Mouse (Mus musculus) cerebral cortex, adult 2 months (tissue): Measurements from ENCODE around the gene Pdk2.

Experiments
- WGBS: fragments of 180-500 bp; shearing (Covaris S2); methylation state at CpG from one replicate; pipeline ENCODE4 v1.1.7; 2018; 5-methylcytosine and 5-hydroxymethylcytosine counted together

Pdk2 gene

GRCm38 (mm10) chr11:95041139-95041609, at the start of gene Pdk2:
Gene Pdk2, minus strand, starts transcription at chr11:95041354.
- 0% methylated on average over 41 of the region's 41 CpGs for WGBS

- WGBS = 72% methylated on average over 16 of the region's 16 CpGs
Measured at GRCm38 (mm10) chr11:95088857-95089779, 48.0 kb upstream of the Pdk2 start.

GRCm38 (mm10) chr11:95088286-95088685, 47.1 kb upstream of the Pdk2 start:
- WGBS = 77% methylated on average over 7 of the region's 7 CpGs

GRCm38 (mm10) chr11:95087301-95088228, 46.4 kb upstream of the Pdk2 start:
- 72% methylated on average over 17 of the region's 17 CpGs for WGBS

GRCm38 (mm10) chr11:95086229-95086628, 45.1 kb upstream of the Pdk2 start:
- WGBS = 69% methylated on average over 5 of the region's 5 CpGs

- WGBS = 32% methylated on average over 5 of the region's 5 CpGs
Measured at GRCm38 (mm10) chr11:95085710-95086109, 44.6 kb upstream of the Pdk2 start.

- 57% methylated on average over 5 of the region's 5 CpGs for WGBS
Measured at GRCm38 (mm10) chr11:95084811-95085382, 43.7 kb upstream of the Pdk2 start.

- 57% methylated on average over 4 of the region's 4 CpGs for WGBS
Measured at GRCm38 (mm10) chr11:95084175-95084574, 43.0 kb upstream of the Pdk2 start.

GRCm38 (mm10) chr11:95082896-95083295, 41.7 kb upstream of the Pdk2 start:
- WGBS = 95% methylated on average over 7 of the region's 7 CpGs

- WGBS = 90% methylated on average over 6 of the region's 6 CpGs
Measured at GRCm38 (mm10) chr11:95080783-95081182, 39.6 kb upstream of the Pdk2 start.

GRCm38 (mm10) chr11:95079256-95079875, 38.2 kb upstream of the Pdk2 start:
- WGBS = 84% methylated on average over 6 of the region's 6 CpGs

- 83% methylated on average over 7 of the region's 7 CpGs for WGBS
Measured at GRCm38 (mm10) chr11:95077956-95078355, 36.8 kb upstream of the Pdk2 start.

- 2% methylated on average over 49 of the region's 51 CpGs for WGBS
Measured at GRCm38 (mm10) chr11:95076536-95077111, 35.5 kb upstream of the Pdk2 start, which contains the start of gene Itga3. Gene Itga3, minus strand, starts transcription at chr11:95076801.

GRCm38 (mm10) chr11:95076041-95076535, 34.9 kb upstream of the Pdk2 start:
- 1% methylated on average over 42 of the region's 42 CpGs for WGBS

- WGBS = 14% methylated on average over 19 of the region's 19 CpGs
Measured at GRCm38 (mm10) chr11:95075197-95076040, 34.3 kb upstream of the Pdk2 start.

GRCm38 (mm10) chr11:95074694-95075093, 33.5 kb upstream of the Pdk2 start:
- WGBS = 87% methylated on average over 4 of the region's 4 CpGs

GRCm38 (mm10) chr11:95073835-95074234, 32.7 kb upstream of the Pdk2 start:
- 92% methylated on average over 4 of the region's 4 CpGs for WGBS

- 64% methylated on average over 5 of the region's 5 CpGs for WGBS
Measured at GRCm38 (mm10) chr11:95072804-95073203, 31.6 kb upstream of the Pdk2 start.

GRCm38 (mm10) chr11:95072136-95072535, 31.0 kb upstream of the Pdk2 start:
- WGBS = 74% methylated on average over 8 of the region's 8 CpGs

GRCm38 (mm10) chr11:95071266-95071665, 30.1 kb upstream of the Pdk2 start:
- WGBS = 51% methylated on average over 7 of the region's 7 CpGs
